Mouse (Mus musculus): ENCODE measurements at regions not wholly inside any gene's neighbourhood (a gene's known extent, or its start where the extent isn't known, plus 50 kb on each side); places are given as distances from the start of the nearest gene placed in this dataset.

- no peaks in the 10 kb centered on the region for H3K36me3 ChIP-seq (ENCODE audit: control insufficient read depth, insufficient read depth, low read length)
- TF ChIP-seq CTCF (IDR thresholded peaks at IDR 0.05; ENCODE audit: control insufficient read depth, insufficient read depth, insufficient replicate concordance, low read depth, low read length) (no peak), POLR2A (IDR thresholded peaks at IDR 0.05; ENCODE audit: control insufficient read depth, low read depth, low read length) (no peak)
- H3K27me3 ChIP-seq (ENCODE audit: control insufficient read depth, insufficient read depth, low read length), result no peaks in the 10 kb centered on the region
- H3K4me1 ChIP-seq (ENCODE audit: control insufficient read depth, insufficient read depth, low read length), result no peaks in the 10 kb centered on the region
- H3K27ac ChIP-seq (ENCODE audit: control insufficient read depth, insufficient read depth, low read depth, low read length), result no peak overlapping the region
- no peak overlapping the region for H3K4me3 ChIP-seq (ENCODE audit: control insufficient read depth, low read depth, low read length)
Measured at GRCm38 (mm10) chr9:115400461-115400860, 90.2 kb upstream of the Stt3b start.

GRCm38 (mm10) chr9:115401405-115402151 lies 91.4 kb upstream of the Stt3b start:
- Histone ChIP-seq H3K4me3 (ENCODE audit: control insufficient read depth, low read depth, low read length) (no peak overlapping the region), H3K36me3 (ENCODE audit: control insufficient read depth, insufficient read depth, low read length) (no peaks in the 10 kb centered on the region), H3K4me1 (ENCODE audit: control insufficient read depth, insufficient read depth, low read length) (no peaks in the 10 kb centered on the region), H3K27me3 (ENCODE audit: control insufficient read depth, insufficient read depth, low read length) (no peaks in the 10 kb centered on the region), H3K27ac (ENCODE audit: control insufficient read depth, insufficient read depth, low read depth, low read length) (no peak overlapping the region)
- TF ChIP-seq CTCF (IDR thresholded peaks at IDR 0.05; ENCODE audit: control insufficient read depth, insufficient read depth, insufficient replicate concordance, low read depth, low read length) (no peak), POLR2A (IDR thresholded peaks at IDR 0.05; ENCODE audit: control insufficient read depth, low read depth, low read length) (no peak)

GRCm38 (mm10) chr9:115402661-115403060 lies 92.4 kb upstream of the Stt3b start:
- no peak overlapping the region for H3K27ac ChIP-seq (ENCODE audit: control insufficient read depth, insufficient read depth, low read depth, low read length)
- peaks cover 2% of the 10 kb centered on the region; the same call in 1 of the 2 replicates for H3K4me1 ChIP-seq (ENCODE audit: control insufficient read depth, insufficient read depth, low read length)
- TF ChIP-seq POLR2A (IDR thresholded peaks at IDR 0.05; ENCODE audit: control insufficient read depth, low read depth, low read length), result no peak
- no peak for TF ChIP-seq CTCF (IDR thresholded peaks at IDR 0.05; ENCODE audit: control insufficient read depth, insufficient read depth, insufficient replicate concordance, low read depth, low read length)
- H3K4me3 ChIP-seq (ENCODE audit: control insufficient read depth, low read depth, low read length), result no peak overlapping the region
- H3K27me3 ChIP-seq (ENCODE audit: control insufficient read depth, insufficient read depth, low read length), result no peaks in the 10 kb centered on the region
- H3K36me3 ChIP-seq (ENCODE audit: control insufficient read depth, insufficient read depth, low read length), result no peaks in the 10 kb centered on the region

GRCm38 (mm10) chr9:115403354-115403968 lies 93.2 kb upstream of the Stt3b start:
- peaks cover 2% of the 10 kb centered on the region; the same call in 1 of the 2 replicates for H3K4me1 ChIP-seq (ENCODE audit: control insufficient read depth, insufficient read depth, low read length)
- no peak overlapping the region for H3K27ac ChIP-seq (ENCODE audit: control insufficient read depth, insufficient read depth, low read depth, low read length)
- H3K36me3 ChIP-seq (ENCODE audit: control insufficient read depth, insufficient read depth, low read length), result no peaks in the 10 kb centered on the region
- no peak for TF ChIP-seq POLR2A (IDR thresholded peaks at IDR 0.05; ENCODE audit: control insufficient read depth, low read depth, low read length)
- TF ChIP-seq CTCF (IDR thresholded peaks at IDR 0.05; ENCODE audit: control insufficient read depth, insufficient read depth, insufficient replicate concordance, low read depth, low read length), result no peak
- H3K27me3 ChIP-seq (ENCODE audit: control insufficient read depth, insufficient read depth, low read length), result no peaks in the 10 kb centered on the region
- H3K4me3 ChIP-seq (ENCODE audit: control insufficient read depth, low read depth, low read length), result no peak overlapping the region

GRCm38 (mm10) chr9:115407901-115408470 lies 97.8 kb upstream of the Stt3b start:
- H3K4me1 ChIP-seq (ENCODE audit: control insufficient read depth, insufficient read depth, low read length), result peaks cover 2% of the 10 kb centered on the region; the same call in 1 of the 2 replicates
- no peak overlapping the region for H3K4me3 ChIP-seq (ENCODE audit: control insufficient read depth, low read depth, low read length)

GRCm38 (mm10) chr9:115408886-115409285 lies 98.7 kb upstream of the Stt3b start:
- TF ChIP-seq POLR2A (IDR thresholded peaks at IDR 0.05; ENCODE audit: control insufficient read depth, low read depth, low read length) (no peak), CTCF (IDR thresholded peaks at IDR 0.05; ENCODE audit: control insufficient read depth, insufficient read depth, insufficient replicate concordance, low read depth, low read length) (no peak)
- Histone ChIP-seq H3K4me3 (ENCODE audit: control insufficient read depth, low read depth, low read length) (no peak overlapping the region), H3K27me3 (ENCODE audit: control insufficient read depth, insufficient read depth, low read length) (no peaks in the 10 kb centered on the region), H3K4me1 (ENCODE audit: control insufficient read depth, insufficient read depth, low read length) (peaks cover 2% of the 10 kb centered on the region; the same call in 1 of the 2 replicates), H3K36me3 (ENCODE audit: control insufficient read depth, insufficient read depth, low read length) (no peaks in the 10 kb centered on the region), H3K27ac (ENCODE audit: control insufficient read depth, insufficient read depth, low read depth, low read length) (no peak overlapping the region)

More at GRCm38 (mm10) chr9:115407901-115408470, 97.8 kb upstream of the Stt3b start:
- H3K27ac ChIP-seq (ENCODE audit: control insufficient read depth, insufficient read depth, low read depth, low read length), result no peak overlapping the region
- H3K36me3 ChIP-seq (ENCODE audit: control insufficient read depth, insufficient read depth, low read length), result no peaks in the 10 kb centered on the region
- no peaks in the 10 kb centered on the region for H3K27me3 ChIP-seq (ENCODE audit: control insufficient read depth, insufficient read depth, low read length)
- TF ChIP-seq CTCF (IDR thresholded peaks at IDR 0.05; ENCODE audit: control insufficient read depth, insufficient read depth, insufficient replicate concordance, low read depth, low read length), result no peak
- TF ChIP-seq POLR2A (IDR thresholded peaks at IDR 0.05; ENCODE audit: control insufficient read depth, low read depth, low read length), result no peak

- Histone ChIP-seq H3K36me3 (ENCODE audit: control insufficient read depth, insufficient read depth, low read length) (no peaks in the 10 kb centered on the region), H3K27me3 (ENCODE audit: control insufficient read depth, insufficient read depth, low read length) (no peaks in the 10 kb centered on the region), H3K4me3 (ENCODE audit: control insufficient read depth, low read depth, low read length) (no peak overlapping the region), H3K27ac (ENCODE audit: control insufficient read depth, insufficient read depth, low read depth, low read length) (no peak overlapping the region), H3K4me1 (ENCODE audit: control insufficient read depth, insufficient read depth, low read length) (no peaks in the 10 kb centered on the region)
- TF ChIP-seq CTCF (IDR thresholded peaks at IDR 0.05; ENCODE audit: control insufficient read depth, insufficient read depth, insufficient replicate concordance, low read depth, low read length), result no peak
- TF ChIP-seq POLR2A (IDR thresholded peaks at IDR 0.05; ENCODE audit: control insufficient read depth, low read depth, low read length), result no peak
Measured at GRCm38 (mm10) chr9:115414190-115414589, 104.0 kb upstream of the Stt3b start.
